Mouse (Mus musculus) liver, embryonic 11.5 days (tissue): Measurements from ENCODE around the gene Zmym4. TPM values are rescaled to one million over a fixed set of nuclear protein-coding genes. Genes with fewer than 3 reads are reported as not detected.

Source experiments
- ATAC-seq: fragments of 200-750 bp; cut with Nextera tagmentation; replicated peaks from 2 replicates; pipeline ENCODE4 v1.8.0; 2017; ENCODE audit warnings: moderate number of reproducible peaks, mild to moderate bottlenecking, moderate TSS enrichment, moderate library complexity; ENCODE audit not compliant: low FRiP score
- DNase-seq: peaks from one replicate; pipeline ENCODE4 v3.0.0-alpha.2; 2017; ENCODE audit warnings: low spot score
- H3K27ac ChIP-seq: fragments of 300-500 bp; sonication (generic); 2 replicates; pipeline ENCODE4 v1.5.1; 2014; ENCODE audit warnings: mild to moderate bottlenecking, low read depth, low read length, control low read depth
- H3K27me3 ChIP-seq: fragments of 300-500 bp; sonication (generic); replicated peaks from 2 replicates; pipeline ENCODE4 v1.6.1; 2014; ENCODE audit warnings: low read length, mixed read lengths; ENCODE audit not compliant: control insufficient read depth, insufficient read depth
- H3K36me3 ChIP-seq: fragments of 300-500 bp; sonication (generic); 2 replicates; pipeline ENCODE4 v1.6.1; 2014; ENCODE audit warnings: mild to moderate bottlenecking, low read length, moderate library complexity, mixed read lengths; ENCODE audit not compliant: control insufficient read depth, insufficient read depth
- H3K4me1 ChIP-seq: fragments of 300-500 bp; sonication (generic); replicated peaks from 2 replicates; pipeline ENCODE4 v1.6.1; 2014; ENCODE audit warnings: low read length, mixed read lengths; ENCODE audit not compliant: control insufficient read depth, insufficient read depth
- H3K4me2 ChIP-seq: fragments of 300-500 bp; sonication (generic); 2 replicates; pipeline ENCODE4 v1.6.1; 2014; ENCODE audit warnings: mild to moderate bottlenecking, control low read depth, moderate library complexity
- H3K4me3 ChIP-seq: fragments of 300-500 bp; sonication (generic); 2 replicates; pipeline ENCODE4 v1.5.1; 2014; ENCODE audit warnings: low read depth, low read length, control low read depth
- H3K9ac ChIP-seq: fragments of 300-500 bp; sonication (generic); 2 replicates; pipeline ENCODE4 v1.6.1; 2014; ENCODE audit warnings: low read depth, low read length, control low read depth
- H3K9me3 ChIP-seq: fragments of 300-500 bp; sonication (generic); 2 replicates; pipeline ENCODE4 v1.6.1; 2016; ENCODE audit warnings: low read length, inconsistent platforms, mixed read lengths; ENCODE audit not compliant: control insufficient read depth
- WGBS: fragments of 180-500 bp; shearing (Covaris S2); extraction: QIAGEN DNeasy Blood & Tissue Kit; methylation state at CpG from one replicate; pipeline ENCODE4 v1.1.7; 2014; 5-methylcytosine and 5-hydroxymethylcytosine counted together
- polyA plus RNA-seq: library from polyadenylated mRNA; unstranded; fragments of >200 nt; fragmentation: Nextera tagmentation; extraction: Ambion mirVana; gene quantifications from 2 replicates; pipeline ENCODE4 v1.2.1, GENCODE M21; 2014

Zmym4 gene
- polyA plus RNA-seq, 1 experiment from 2014 or later, result 13.6 TPM

DNA sequence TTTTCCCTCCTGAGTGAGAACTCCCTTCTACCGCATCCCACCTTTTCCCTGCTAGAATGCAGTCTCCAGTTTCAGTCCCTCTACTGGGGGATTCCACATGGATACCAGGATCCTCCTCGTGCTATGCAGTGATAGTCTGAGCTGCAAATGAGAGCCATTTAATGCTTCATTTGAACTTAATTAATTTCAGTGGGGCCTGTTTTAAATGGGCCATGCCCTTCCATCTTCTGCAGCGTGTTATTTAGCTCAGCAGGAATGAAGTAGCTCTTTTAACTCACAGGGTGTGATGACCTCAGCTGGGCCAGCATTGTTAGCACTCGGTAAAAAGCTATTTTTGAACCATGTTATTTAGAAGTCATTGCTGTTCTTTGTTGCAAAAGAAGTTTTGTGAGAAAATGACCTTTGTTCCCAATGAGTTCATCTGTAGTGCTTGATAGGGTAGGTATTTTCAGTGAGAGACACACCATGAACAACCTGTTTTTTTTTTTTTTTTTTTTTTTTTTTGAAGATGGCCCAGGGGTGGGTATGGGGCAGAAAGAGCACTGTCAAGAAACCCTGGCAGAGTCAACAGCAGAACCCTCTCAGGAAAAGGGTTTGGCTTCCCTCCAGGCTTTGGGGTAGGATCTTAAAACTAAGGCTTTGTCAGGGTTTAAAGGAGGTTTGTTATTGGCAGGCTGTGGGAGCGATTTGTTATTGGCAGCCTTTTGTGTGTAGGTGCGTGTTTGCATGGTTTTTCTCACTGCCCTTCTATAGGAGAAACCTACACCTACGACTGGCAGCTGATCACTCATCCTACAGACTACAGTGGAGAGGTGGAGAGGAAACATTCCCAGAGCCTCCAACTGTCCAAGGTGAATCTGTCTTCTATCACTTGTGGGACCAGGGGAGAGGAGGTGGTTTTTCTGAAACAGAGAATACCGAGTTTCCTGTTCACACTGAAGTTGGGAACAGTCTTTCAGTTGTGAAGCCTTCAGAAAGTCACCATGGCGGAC lies 144.7 kb downstream of the Zmym4 start:
- ATAC-seq, result no peak
- 79% methylated on average over 9 of the region's 9 CpGs for WGBS

DNA sequence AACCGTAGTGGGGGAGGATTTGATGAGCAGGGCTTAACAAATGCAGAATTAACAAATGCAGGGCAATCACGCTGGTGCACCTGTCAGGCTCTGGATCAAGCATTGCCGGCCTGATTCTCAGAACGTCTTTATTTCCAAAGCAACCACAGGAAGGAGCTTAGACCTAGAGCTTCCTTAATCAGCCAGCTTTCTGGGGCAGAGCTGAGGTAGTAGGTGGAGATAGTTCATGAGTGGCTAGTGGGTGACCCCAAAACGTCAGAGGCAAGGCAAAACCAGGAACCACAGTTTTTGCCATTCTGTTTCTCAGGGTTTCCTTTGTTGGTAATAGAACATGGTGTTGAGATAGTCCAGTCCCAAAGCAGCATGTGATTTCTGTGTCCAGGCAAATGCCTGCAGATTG lies 153.1 kb downstream of the Zmym4 start:
- WGBS, result 64% methylated on average over 5 of the region's 5 CpGs
- Histone ChIP-seq H3K27ac (no peak overlapping the region), H3K4me2 (no peak overlapping the region), H3K9ac (no peak overlapping the region), H3K27me3 (no peaks in the 10 kb centered on the region), H3K4me3 (no peak overlapping the region), H3K36me3 (peaks cover 3% of the 10 kb centered on the region; the same call in 1 of the 2 replicates), H3K9me3 (no peaks in the 10 kb centered on the region), H3K4me1 (no peaks in the 10 kb centered on the region)
- DNase-seq (no peak), ATAC-seq (no peak)

More for the DNA sequence above, 144.7 kb downstream of the Zmym4 start:
- Histone ChIP-seq H3K9ac (no peak overlapping the region), H3K4me2 (no peak overlapping the region), H3K27me3 (no peaks in the 10 kb centered on the region), H3K4me1 (no peaks in the 10 kb centered on the region), H3K36me3 (peaks cover 2% of the 10 kb centered on the region; the same call in 1 of the 2 replicates), H3K27ac (no peak overlapping the region), H3K4me3 (no peak overlapping the region), H3K9me3 (no peaks in the 10 kb centered on the region)
- DNase-seq, result no peak

DNA sequence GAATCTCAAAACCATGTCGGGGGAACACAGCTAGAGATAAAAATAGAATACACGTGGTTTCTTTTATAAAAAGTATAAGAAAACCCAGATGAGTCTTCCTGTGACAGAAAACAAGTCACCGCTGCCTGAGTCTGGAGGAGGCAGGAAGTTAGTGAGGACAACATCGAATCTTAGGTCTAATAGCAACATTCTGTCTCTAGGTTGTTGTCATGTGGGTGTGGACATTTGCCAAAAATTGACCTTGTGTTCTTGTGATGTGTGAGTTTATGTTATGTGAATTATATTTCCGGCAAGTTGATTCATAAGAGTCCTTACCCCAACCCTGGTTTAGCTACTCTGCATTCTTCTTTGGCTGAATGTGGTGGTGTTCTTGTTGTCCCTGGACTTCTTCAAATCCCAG lies 154.7 kb downstream of the Zmym4 start:
- no peaks in the 10 kb centered on the region for H3K9me3 ChIP-seq
- H3K36me3 ChIP-seq, result peaks cover 3% of the 10 kb centered on the region; the same call in 1 of the 2 replicates
- no peak overlapping the region for H3K4me2 ChIP-seq
- H3K27me3 ChIP-seq, result no peaks in the 10 kb centered on the region
- 71% methylated on average over 5 of the region's 5 CpGs for WGBS
- H3K4me3 ChIP-seq, result no peak overlapping the region
- no peak overlapping the region for H3K9ac ChIP-seq
- DNase-seq, result no peak
- H3K27ac ChIP-seq, result no peak overlapping the region
- no peaks in the 10 kb centered on the region for H3K4me1 ChIP-seq
- ATAC-seq, result no peak

Other genes starting within 250 kb of the Zmym4 start
- gene Tfap2e, start 231.9 kb downstream of the Zmym4 start, polyA plus RNA-seq, result not detected in 2 replicates
- 25.0 and 27.2 TPM in 2 replicates for gene Ncdn, start 214.7 kb downstream of the Zmym4 start, polyA plus RNA-seq
- gene AU040320, start 214.6 kb downstream of the Zmym4 start, polyA plus RNA-seq, result 18.7 and 19.3 TPM in 2 replicates
- gene Sfpq, start 53.2 kb upstream of the Zmym4 start, polyA plus RNA-seq, result 89.4 and 93.4 TPM in 2 replicates
- gene Zmym1, start 93.0 kb upstream of the Zmym4 start, polyA plus RNA-seq, result 22.5 and 23.8 TPM in 2 replicates
- 10.0 and 12.5 TPM in 2 replicates for gene Zmym6, start 109.2 kb upstream of the Zmym4 start, polyA plus RNA-seq
- 11.7 and 14.1 TPM in 2 replicates for gene Tmem35b, start 155.6 kb upstream of the Zmym4 start, polyA plus RNA-seq
- gene Dlgap3, start 201.1 kb upstream of the Zmym4 start, polyA plus RNA-seq, result 1.1 and 1.4 TPM in 2 replicates